Comparison of ENCODE assay signal across 8 mouse cellular contexts in the genomic region with DNA sequence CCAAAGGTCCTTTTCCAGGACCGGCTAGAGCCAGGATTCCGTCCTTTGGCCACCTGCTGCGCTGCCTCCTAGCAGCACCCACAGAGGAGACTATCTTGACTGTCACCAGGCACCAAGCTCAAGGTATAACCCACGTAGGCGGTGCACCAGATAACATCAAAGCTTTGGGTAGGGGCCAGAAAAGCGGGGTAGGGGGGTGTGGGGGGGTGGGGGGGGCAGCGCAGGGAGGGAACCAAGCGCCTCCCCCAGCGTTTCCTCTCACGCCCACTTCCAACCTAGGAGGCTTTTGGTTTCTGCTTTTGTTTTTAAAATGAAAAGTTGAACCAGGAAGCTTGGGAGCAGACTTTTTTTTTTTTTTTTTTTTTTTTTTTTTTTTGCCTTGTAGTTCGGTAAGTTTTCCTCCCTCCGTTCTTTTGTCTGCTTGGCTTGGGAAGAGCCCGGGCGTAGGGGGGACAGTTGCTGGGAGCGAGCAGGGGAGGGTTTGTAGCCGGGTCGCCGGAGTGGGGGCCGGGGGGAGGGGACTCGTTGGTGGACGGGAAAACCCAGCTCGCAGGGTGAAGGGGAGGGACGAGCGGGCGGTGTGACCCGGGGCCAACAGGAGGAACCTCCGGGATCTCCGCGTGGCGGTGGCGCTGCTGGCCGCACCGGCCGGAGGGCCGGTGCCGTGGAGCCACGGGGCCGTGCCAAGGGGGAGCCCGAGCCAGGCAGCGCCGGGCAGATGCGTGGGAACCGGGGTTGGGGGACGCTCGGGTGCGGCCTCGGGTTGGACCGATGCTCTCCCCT. TPM values are rescaled to one million over a fixed set of nuclear protein-coding genes. Genes with fewer than 3 reads are reported as not detected.
DNase-seq lines count a peak whose midpoint lies in the region; ATAC-seq lines count a peak whose summit lies in the region.

No protein-coding gene starts in this region.

- no peaks in the 10 kb centered on the region for H3K36me3 ChIP-seq in limb, embryonic 10.5 days
- H3K36me3 ChIP-seq in midbrain, embryonic 11.5 days (ENCODE audit: control insufficient read depth, insufficient read depth, low read length), result no peaks in the 10 kb centered on the region

- H3K4me3 ChIP-seq in limb, embryonic 10.5 days, result peak overlapping the region; percentile 93
- peak overlapping the region; percentile 52 for H3K4me3 ChIP-seq in midbrain, embryonic 11.5 days (ENCODE audit: low read depth, low read length)

- H3K27me3 ChIP-seq in limb, embryonic 10.5 days (ENCODE audit: low read depth, poor library complexity, severe bottlenecking), result no peaks in the 10 kb centered on the region
- no peaks in the 10 kb centered on the region for H3K27me3 ChIP-seq in midbrain, embryonic 11.5 days (ENCODE audit: control insufficient read depth, insufficient read depth, low read length)

- peak overlapping the region; percentile 95 for H3K27ac ChIP-seq in limb, embryonic 10.5 days
- H3K27ac ChIP-seq in midbrain, embryonic 11.5 days (ENCODE audit: low read depth, low read length), result peak overlapping the region; percentile 61

- no peaks in the 10 kb centered on the region for H3K9me3 ChIP-seq in limb, embryonic 10.5 days (replicated peaks)
- H3K9me3 ChIP-seq in midbrain, embryonic 11.5 days (ENCODE audit: control insufficient read depth, low read length), result no peaks in the 10 kb centered on the region

- peak; percentile 43 for ATAC-seq in midbrain, embryonic 11.5 days (ENCODE audit: low FRiP score)
- ATAC-seq in monocyte, adult 5-6 weeks (replicated peaks; ENCODE audit: insufficient number of reproducible peaks, low FRiP score, low TSS enrichment, poor library complexity, severe bottlenecking), result no peak

- peaks cover 24% of the 10 kb centered on the region for H3K4me1 ChIP-seq in limb, embryonic 10.5 days
- H3K4me1 ChIP-seq in midbrain, embryonic 11.5 days (ENCODE audit: control insufficient read depth, insufficient read depth, low read length), result peaks cover 14% of the 10 kb centered on the region

- peak; percentile 42 for DNase-seq in ZHBTc4 (ENCODE audit: low read depth, low spot score)
- peak; percentile 38 to 59 for DNase-seq in cerebellum, postnatal 4 days (ENCODE audit: low spot score in 2 of 2)
- DNase-seq in gastrocnemius, adult 8-10 months (ENCODE audit: low spot score in 2 of 2), result peak; percentile 57 to 72
- peak; percentile 89 for DNase-seq in induced T-regulatory cell, adult 2 months (ENCODE audit: low read depth)
- DNase-seq in limb, embryonic 10.5 days (ENCODE audit: low spot score), result peak; percentile 82
- DNase-seq in midbrain, embryonic 11.5 days (ENCODE audit: low spot score, missing footprints), result peak; percentile 98
- peak; percentile 76 for DNase-seq in skeletal muscle tissue, adult 2 months (ENCODE audit: low read depth, low spot score)

- H3K9ac ChIP-seq in midbrain, embryonic 11.5 days (ENCODE audit: low read length), result peak overlapping the region; percentile 86

- under 1% methylated on average over 48 of the region's 48 CpGs for WGBS in limb, embryonic 10.5 days
- WGBS in midbrain, embryonic 11.5 days, result under 1% methylated on average over 48 of the region's 48 CpGs

- H3K4me2 ChIP-seq in midbrain, embryonic 11.5 days, result peak overlapping the region; percentile 80

RNA-seq across cellular contexts. Expression of a gene that starts 2.6 kb away (rescaled TPM):
- 10 to 100 TPM in 3 of 4 experiments, 1 to 10 TPM in 1; 8.3 to 16.7 (median 12.6) TPM for total RNA-seq in gastrocnemius, adult 8-10 months (2022)
- polyA plus RNA-seq in limb, embryonic 10.5 days (2016; fragmentation: Nextera tagmentation; extraction: Ambion mirVana), result 7.1 and 9.4 TPM in 2 replicates
- 12.0 and 12.9 TPM in 2 replicates for polyA plus RNA-seq in midbrain, embryonic 11.5 days (2014; fragmentation: Nextera tagmentation; extraction: Ambion mirVana)
- 13.8 to 34.8 TPM (median 22.9 TPM) in 3 replicates for total RNA-seq in monocyte, adult 5-6 weeks (2017)

Comparison
In these comparisons a context has a peak if more than half of its experiments do, and no peak if none do; other contexts are left out.
1. DNase-seq: peak in every context shown above with its lines; median percentile 98 in midbrain, embryonic 11.5 days; 89 in induced T-regulatory cell, adult 2 months; 82 in limb, embryonic 10.5 days; 76 in skeletal muscle tissue, adult 2 months; 64 in gastrocnemius, adult 8-10 months; 48 in cerebellum, postnatal 4 days; 42 in ZHBTc4.